Mouse (Mus musculus): ENCODE measurements at regions not wholly inside any gene's neighbourhood (a gene's known extent, or its start where the extent isn't known, plus 50 kb on each side); places are given as distances from the start of the nearest gene placed in this dataset.

GRCm38 (mm10) chr4:152862818-152863614, 385.3 kb upstream of the Kcnab2 start:
- H3K9ac ChIP-seq (replicated peaks): no peak overlapping the region
- no peaks in the 10 kb centered on the region; the same call in 1 of the 2 replicates for H3K9me3 ChIP-seq (ENCODE audit: low read length)
- no peak overlapping the region for H3K4me2 ChIP-seq (ENCODE audit: low read depth, low read length)
- 55% methylated on average over 11 of the region's 11 CpGs for WGBS (ENCODE audit: insufficient replicate concordance)
- ATAC-seq (no peak), DNase-seq (no peak)
- TF ChIP-seq EP300 (IDR thresholded peaks at IDR 0.05; ENCODE audit: low read depth) (no peak), CTCF (IDR thresholded peaks at IDR 0.05; ENCODE audit: low read depth) (no peak)
- H3K27ac ChIP-seq (ENCODE audit: low read depth): no peak overlapping the region
- H3K4me3 ChIP-seq (ENCODE audit: low read depth, low read length): no peak overlapping the region
- no peaks in the 10 kb centered on the region for H3K36me3 ChIP-seq (replicated peaks; ENCODE audit: insufficient read depth, low read length)
- H3K27me3 ChIP-seq (ENCODE audit: insufficient read depth, low read length): no peaks in the 10 kb centered on the region
- no peaks in the 10 kb centered on the region for H3K4me1 ChIP-seq (ENCODE audit: insufficient read depth)

GRCm38 (mm10) chr4:152859161-152859560, 381.5 kb upstream of the Kcnab2 start:
- 79% methylated on average over 9 of the region's 9 CpGs for WGBS (ENCODE audit: insufficient replicate concordance)
- no peak for ATAC-seq
- Histone ChIP-seq H3K4me1 (ENCODE audit: insufficient read depth) (no peaks in the 10 kb centered on the region), H3K4me2 (ENCODE audit: low read depth, low read length) (no peak overlapping the region), H3K9me3 (ENCODE audit: low read length) (no peaks in the 10 kb centered on the region), H3K27ac (ENCODE audit: low read depth) (no peak overlapping the region), H3K36me3 (replicated peaks; ENCODE audit: insufficient read depth, low read length) (no peaks in the 10 kb centered on the region), H3K4me3 (ENCODE audit: low read depth, low read length) (no peak overlapping the region), H3K27me3 (ENCODE audit: insufficient read depth, low read length) (no peaks in the 10 kb centered on the region), H3K9ac (replicated peaks) (no peak overlapping the region)
- no peak for DNase-seq
- no peak for TF ChIP-seq EP300 (IDR thresholded peaks at IDR 0.05; ENCODE audit: low read depth)
- no peak for TF ChIP-seq CTCF (IDR thresholded peaks at IDR 0.05; ENCODE audit: low read depth)

- ATAC-seq (no peak), DNase-seq (no peak)
- H3K9me3 ChIP-seq (ENCODE audit: low read length): no peaks in the 10 kb centered on the region
- no peak overlapping the region for H3K4me2 ChIP-seq (ENCODE audit: low read depth, low read length)
- WGBS (ENCODE audit: insufficient replicate concordance): 44% methylated on average over 9 of the region's 9 CpGs
- H3K36me3 ChIP-seq (replicated peaks; ENCODE audit: insufficient read depth, low read length): no peaks in the 10 kb centered on the region
- H3K4me1 ChIP-seq (ENCODE audit: insufficient read depth): no peaks in the 10 kb centered on the region
- H3K27ac ChIP-seq (ENCODE audit: low read depth): no peak overlapping the region
- H3K4me3 ChIP-seq (ENCODE audit: low read depth, low read length): no peak overlapping the region
- H3K27me3 ChIP-seq (ENCODE audit: insufficient read depth, low read length): no peaks in the 10 kb centered on the region
- no peak overlapping the region for H3K9ac ChIP-seq (replicated peaks)
- TF ChIP-seq EP300 (IDR thresholded peaks at IDR 0.05; ENCODE audit: low read depth): no peak
- no peak for TF ChIP-seq CTCF (IDR thresholded peaks at IDR 0.05; ENCODE audit: low read depth)
These were observed 372.5 kb upstream of the Kcnab2 start for GRCm38 (mm10) chr4:152850147-152850546.

- H3K9ac ChIP-seq (replicated peaks): no peak overlapping the region
These were observed 358.4 kb upstream of the Kcnab2 start for GRCm38 (mm10) chr4:152836080-152836479.

GRCm38 (mm10) chr4:152834421-152835110, 356.9 kb upstream of the Kcnab2 start:
- ATAC-seq: no peak
- H3K27me3 ChIP-seq (ENCODE audit: insufficient read depth, low read length): no peaks in the 10 kb centered on the region
- H3K4me1 ChIP-seq (ENCODE audit: insufficient read depth): no peaks in the 10 kb centered on the region
- 58% methylated on average over 11 of the region's 11 CpGs for WGBS (ENCODE audit: insufficient replicate concordance)
- no peak for TF ChIP-seq CTCF (IDR thresholded peaks at IDR 0.05; ENCODE audit: low read depth)
- no peak for TF ChIP-seq EP300 (IDR thresholded peaks at IDR 0.05; ENCODE audit: low read depth)
- H3K9ac ChIP-seq (replicated peaks): no peak overlapping the region
- H3K9me3 ChIP-seq (ENCODE audit: low read length): peaks cover 9% of the 10 kb centered on the region
- no peak overlapping the region for H3K27ac ChIP-seq (ENCODE audit: low read depth)
- H3K4me3 ChIP-seq (ENCODE audit: low read depth, low read length): no peak overlapping the region
- no peak for DNase-seq
- H3K36me3 ChIP-seq (replicated peaks; ENCODE audit: insufficient read depth, low read length): no peaks in the 10 kb centered on the region
- no peak overlapping the region for H3K4me2 ChIP-seq (ENCODE audit: low read depth, low read length)

More at GRCm38 (mm10) chr4:152836080-152836479, 358.4 kb upstream of the Kcnab2 start:
- Histone ChIP-seq H3K27me3 (ENCODE audit: insufficient read depth, low read length) (no peaks in the 10 kb centered on the region), H3K36me3 (replicated peaks; ENCODE audit: insufficient read depth, low read length) (no peaks in the 10 kb centered on the region), H3K4me2 (ENCODE audit: low read depth, low read length) (no peak overlapping the region), H3K4me1 (ENCODE audit: insufficient read depth) (no peaks in the 10 kb centered on the region), H3K4me3 (ENCODE audit: low read depth, low read length) (no peak overlapping the region), H3K9me3 (ENCODE audit: low read length) (0 out of 2 replicates have a peak, but pooled peaks cover 3% of the 10 kb centered on the region), H3K27ac (ENCODE audit: low read depth) (no peak overlapping the region)
- WGBS (ENCODE audit: insufficient replicate concordance): 65% methylated on average over 8 of the region's 8 CpGs
- no peak for DNase-seq
- no peak for ATAC-seq
- no peak for TF ChIP-seq EP300 (IDR thresholded peaks at IDR 0.05; ENCODE audit: low read depth)
- TF ChIP-seq CTCF (IDR thresholded peaks at IDR 0.05; ENCODE audit: low read depth): no peak
